Mouse (Mus musculus): ENCODE measurements around the gene Ubald1. TPM values are rescaled to one million over a fixed set of nuclear protein-coding genes. Genes with fewer than 3 reads are reported as not detected.
A peak's percentile ranks its signal among the peaks of the same experiment; 100 is the strongest.

Gene Ubald1
- total RNA-seq, 2 experiments from 2014 or later = 14.3 to 19.7 TPM

GRCm38 (mm10) chr16:4899711-4900110 lies 19.6 kb upstream of the Ubald1 start:
- no peak for DNase-seq

GRCm38 (mm10) chr16:4898881-4899280 lies 18.8 kb upstream of the Ubald1 start:
- DNase-seq = no peak

GRCm38 (mm10) chr16:4897146-4897730 lies 17.1 kb upstream of the Ubald1 start:
- no peak for DNase-seq

GRCm38 (mm10) chr16:4896249-4897027 lies 16.3 kb upstream of the Ubald1 start:
- DNase-seq = peak; percentile 83 to 88

GRCm38 (mm10) chr16:4894201-4894908 lies 14.2 kb upstream of the Ubald1 start:
- DNase-seq = peak in 1 of 2 experiments; percentile 57

- DNase-seq = no peak
Observed at GRCm38 (mm10) chr16:4892171-4892570, 12.1 kb upstream of the Ubald1 start.

- peak; percentile 57 to 63 for DNase-seq
Observed at GRCm38 (mm10) chr16:4890201-4890709, 10.1 kb upstream of the Ubald1 start.

GRCm38 (mm10) chr16:4886690-4887020 lies 6.5 kb upstream of the Ubald1 start:
- DNase-seq = no peak

- DNase-seq = peak; percentile 87 to 92
Observed at GRCm38 (mm10) chr16:4885760-4886689, 5.9 kb upstream of the Ubald1 start, which contains the start of gene Mgrn1. Gene Mgrn1, plus strand, starts transcription at chr16:4886249.

GRCm38 (mm10) chr16:4884930-4885329 lies 4.8 kb upstream of the Ubald1 start:
- DNase-seq = no peak

- DNase-seq = no peak
Observed at GRCm38 (mm10) chr16:4881400-4882351, 1.6 kb upstream of the Ubald1 start.

- DNase-seq = peak; percentile 93
Observed at GRCm38 (mm10) chr16:4879708-4880124, 399 bp downstream of the Ubald1 start.

GRCm38 (mm10) chr16:4879101-4879707 lies 911 bp downstream of the Ubald1 start:
- peak in 1 of 2 experiments; percentile 57 for DNase-seq

GRCm38 (mm10) chr16:4878192-4878885 lies 1.8 kb downstream of the Ubald1 start:
- peak in 1 of 2 experiments; percentile 50 for DNase-seq

GRCm38 (mm10) chr16:4877701-4878100 lies 2.4 kb downstream of the Ubald1 start:
- no peak for DNase-seq

GRCm38 (mm10) chr16:4877195-4877594 lies 2.9 kb downstream of the Ubald1 start:
- no peak for DNase-seq

- peak; percentile 56 to 71 for DNase-seq
Observed at GRCm38 (mm10) chr16:4876033-4876680, 4.0 kb downstream of the Ubald1 start.

- DNase-seq = no peak
Observed at GRCm38 (mm10) chr16:4875198-4876032, 4.7 kb downstream of the Ubald1 start.

All from heart, adult 18-20 months (tissue).